Mouse (Mus musculus): ENCODE results near the gene Lpar2. TPM values are rescaled to one million over a fixed set of nuclear protein-coding genes. Genes with fewer than 3 reads are reported as not detected.

Lpar2 gene
- polyA plus RNA-seq, 1 experiment from 2014 or later: 0.12 TPM

DNA sequence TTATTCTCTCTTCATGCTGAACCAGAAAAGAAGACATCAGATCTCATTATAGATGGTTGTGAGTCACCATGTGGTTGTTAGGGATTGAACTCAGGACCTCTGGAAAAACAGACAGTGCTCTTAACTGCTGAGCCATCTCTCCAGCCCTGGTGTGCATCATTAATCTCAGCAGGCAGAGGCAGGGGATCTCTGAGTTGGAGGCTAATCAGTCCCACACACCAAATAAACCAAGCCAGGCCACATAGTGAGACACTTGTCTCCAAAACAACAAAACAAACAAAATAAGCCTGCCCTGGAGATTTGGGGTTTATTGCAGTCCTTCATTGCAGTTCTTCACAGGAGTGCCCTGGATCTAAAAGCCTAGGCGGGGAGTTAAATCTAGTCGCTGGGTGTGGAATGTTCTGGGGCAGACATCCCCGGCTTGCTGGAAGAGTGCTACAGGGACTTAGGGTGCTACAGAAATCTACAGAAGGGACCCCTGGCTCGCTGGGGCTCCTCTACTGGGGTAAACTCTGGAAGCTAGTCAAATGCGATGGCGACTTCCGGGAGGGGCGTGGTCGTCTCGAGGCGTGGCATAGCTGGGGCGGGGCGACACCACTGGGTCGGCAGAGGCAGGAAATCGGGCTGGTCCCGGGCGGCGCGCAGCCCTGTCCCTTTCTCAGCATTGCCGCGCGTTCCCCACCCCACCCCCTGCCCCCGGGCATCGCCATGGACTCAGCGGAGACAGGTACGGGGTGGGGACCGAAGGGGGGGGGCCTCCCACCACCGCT, 13.9 kb upstream of the Lpar2 start, which contains the start of gene Gmip:
TSS of gene Gmip (plus strand) at position 586 of the 770 bp plus-strand sequence.
- Histone ChIP-seq H3K36me3 (peaks cover 68% of the 10 kb centered on the region), H3K27me3 (replicated peaks) (no peaks in the 10 kb centered on the region), H3K9me3 (replicated peaks) (no peaks in the 10 kb centered on the region), H3K9ac (peak within 1 kb of the TSS; percentile 72), H3K27ac (peak within 1 kb of the TSS; percentile 17; the same call in 1 of the 2 replicates), H3K4me2 (peak within 1 kb of the TSS; percentile 98), H3K4me3 (peak within 1 kb of the TSS; percentile 65), H3K4me1 (peaks cover 23% of the 10 kb centered on the region)
- peak; percentile 73 for ATAC-seq
- 4% methylated on average over 28 of the region's 28 CpGs for WGBS (ENCODE audit: insufficient replicate concordance)

DNA sequence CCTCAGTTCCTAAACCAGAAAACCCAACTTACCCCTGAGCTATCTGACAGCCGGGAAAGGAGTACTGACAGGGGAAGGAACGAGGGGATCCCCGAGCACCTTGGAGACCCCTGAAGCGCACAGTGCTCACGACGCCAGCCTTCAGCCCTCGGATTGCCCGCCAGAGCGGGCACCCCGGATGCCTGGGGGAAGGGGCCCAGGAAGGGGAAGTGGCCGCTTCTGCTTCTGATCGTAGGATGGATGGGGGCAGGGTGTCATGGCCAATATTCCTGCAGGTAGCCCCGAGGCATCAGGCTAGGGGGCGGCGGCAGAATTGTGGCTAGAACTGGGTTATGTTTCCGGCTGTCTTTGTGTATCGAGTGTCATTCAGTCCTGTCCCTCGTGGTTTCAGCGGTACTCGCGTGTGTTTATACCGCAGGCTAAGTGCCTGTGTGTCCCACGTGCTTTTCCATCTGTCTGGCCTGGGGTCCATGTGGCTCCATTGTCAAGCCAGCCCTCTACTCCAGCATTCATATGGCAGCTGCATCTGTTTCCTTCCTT, 13.3 kb upstream of the Lpar2 start:
- Histone ChIP-seq H3K9me3 (replicated peaks) (no peaks in the 10 kb centered on the region), H3K4me2 (peak overlapping the region; percentile 98), H3K4me1 (peaks cover 23% of the 10 kb centered on the region), H3K27ac (peak overlapping the region; percentile 17; the same call in 1 of the 2 replicates), H3K9ac (peak overlapping the region; percentile 72), H3K4me3 (peak overlapping the region; percentile 65), H3K36me3 (peaks cover 68% of the 10 kb centered on the region), H3K27me3 (replicated peaks) (no peaks in the 10 kb centered on the region)
- WGBS (ENCODE audit: insufficient replicate concordance): under 1% methylated on average over 23 of the region's 23 CpGs
- peak; percentile 46 for ATAC-seq

- Histone ChIP-seq H3K27ac (no peak overlapping the region), H3K9ac (no peak overlapping the region), H3K27me3 (replicated peaks) (no peaks in the 10 kb centered on the region), H3K9me3 (replicated peaks) (no peaks in the 10 kb centered on the region), H3K4me2 (peak overlapping the region; percentile 98), H3K36me3 (peaks cover 70% of the 10 kb centered on the region), H3K4me1 (peaks cover 23% of the 10 kb centered on the region), H3K4me3 (no peak overlapping the region)
- ATAC-seq: no peak
- 40% methylated on average over 3 of the region's 3 CpGs for WGBS (ENCODE audit: insufficient replicate concordance)
Measured at GRCm38 (mm10) chr8:69809820-69810219, 12.4 kb upstream of the Lpar2 start.

DNA sequence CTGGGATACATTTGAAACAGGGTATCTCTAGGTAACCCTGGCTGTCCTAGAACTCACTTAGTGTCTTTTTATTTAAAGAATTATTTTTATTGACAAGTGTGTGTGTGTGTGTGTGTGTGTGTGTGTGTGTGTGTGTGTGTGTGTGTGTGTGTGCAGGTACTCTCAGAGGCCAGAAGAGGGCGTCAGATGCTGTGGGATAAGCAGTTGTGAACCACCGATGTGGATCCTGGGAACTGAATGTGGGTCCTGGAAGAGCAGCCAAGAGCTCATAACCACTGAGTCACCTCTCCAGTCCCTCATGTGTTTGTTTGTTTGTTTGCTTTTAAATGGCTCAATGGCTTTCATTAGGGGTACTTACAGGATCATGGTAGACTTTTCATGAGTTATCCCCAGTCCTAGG, 7.3 kb upstream of the Lpar2 start:
- ATAC-seq: no peak
- no peaks in the 10 kb centered on the region for H3K27me3 ChIP-seq (replicated peaks)

GRCm38 (mm10) chr8:69815396-69815795, 6.8 kb upstream of the Lpar2 start:
- H3K4me1 ChIP-seq: no peaks in the 10 kb centered on the region
- whole genome bisulfite sequencing (ENCODE audit: insufficient replicate concordance): 82% methylated on average over 4 of the region's 4 CpGs
- no peak overlapping the region for H3K4me2 ChIP-seq
- ATAC-seq: no peak
- H3K9me3 ChIP-seq (replicated peaks): no peaks in the 10 kb centered on the region
- H3K27ac ChIP-seq: no peak overlapping the region
- H3K36me3 ChIP-seq: peaks cover 67% of the 10 kb centered on the region
- no peak overlapping the region for H3K4me3 ChIP-seq
- 0 out of 2 replicates have a peak, but pooled peaks cover 2% of the 10 kb centered on the region for H3K27me3 ChIP-seq (replicated peaks)
- H3K9ac ChIP-seq: no peak overlapping the region

More for the DNA sequence above, 7.3 kb upstream of the Lpar2 start:
- Histone ChIP-seq H3K4me1 (peaks cover under 1% of the 10 kb centered on the region; the same call in 1 of the 2 replicates), H3K36me3 (peaks cover 72% of the 10 kb centered on the region), H3K9ac (no peak overlapping the region), H3K9me3 (replicated peaks) (no peaks in the 10 kb centered on the region), H3K27ac (no peak overlapping the region), H3K4me3 (no peak overlapping the region), H3K4me2 (no peak overlapping the region)
- WGBS (ENCODE audit: insufficient replicate concordance): 72% methylated on average over 2 of the region's 2 CpGs

- 73% methylated on average over 9 of the region's 9 CpGs for WGBS (ENCODE audit: insufficient replicate concordance)
- Histone ChIP-seq H3K27ac (no peak overlapping the region), H3K9me3 (replicated peaks) (no peaks in the 10 kb centered on the region)
Measured at GRCm38 (mm10) chr8:69820466-69820865, 1.8 kb upstream of the Lpar2 start.

DNA sequence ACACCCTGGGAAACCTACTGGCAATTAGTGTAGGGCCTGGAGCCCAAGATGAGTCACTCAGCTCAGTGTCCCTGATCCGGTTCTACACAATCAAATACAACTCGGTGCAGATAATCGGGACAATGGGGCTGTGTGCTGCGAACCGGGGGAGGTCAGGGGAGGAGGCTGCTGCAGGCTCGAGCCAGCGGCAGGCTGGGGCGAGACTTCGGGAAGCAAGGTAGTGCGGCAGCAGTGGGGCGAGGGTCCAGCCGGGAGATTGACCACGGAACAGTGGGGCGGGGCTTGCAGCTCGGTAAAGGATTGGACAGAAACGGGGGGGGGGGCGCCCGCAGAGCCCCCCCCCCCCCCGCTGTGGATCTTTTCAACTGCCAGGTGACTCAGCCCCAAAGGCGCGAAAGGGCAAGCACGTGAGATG, 251 bp upstream of the Lpar2 start:
- Histone ChIP-seq H3K9ac (peak overlapping the region; percentile 55), H3K4me3 (peak overlapping the region; percentile 58), H3K9me3 (replicated peaks) (no peaks in the 10 kb centered on the region), H3K27ac (no peak overlapping the region), H3K4me2 (peak overlapping the region; percentile 82), H3K27me3 (replicated peaks) (0 out of 2 replicates have a peak, but pooled peaks cover 4% of the 10 kb centered on the region), H3K4me1 (peaks cover 25% of the 10 kb centered on the region), H3K36me3 (peaks cover 30% of the 10 kb centered on the region)
- peak; percentile 15; the same call in 1 of the 2 replicates for ATAC-seq
- WGBS (ENCODE audit: insufficient replicate concordance): 0% methylated on average over 13 of the region's 22 CpGs

More at GRCm38 (mm10) chr8:69820466-69820865, 1.8 kb upstream of the Lpar2 start:
- H3K27me3 ChIP-seq (replicated peaks): 0 out of 2 replicates have a peak, but pooled peaks cover 4% of the 10 kb centered on the region
- H3K4me2 ChIP-seq: no peak overlapping the region
- ATAC-seq: no peak
- peaks cover 25% of the 10 kb centered on the region for H3K4me1 ChIP-seq
- H3K9ac ChIP-seq: no peak overlapping the region
- H3K4me3 ChIP-seq: no peak overlapping the region
- H3K36me3 ChIP-seq: peaks cover 35% of the 10 kb centered on the region

- H3K9ac ChIP-seq: no peak overlapping the region
- H3K27ac ChIP-seq: no peak overlapping the region
- H3K4me2 ChIP-seq: no peak overlapping the region
- H3K9me3 ChIP-seq (replicated peaks): no peaks in the 10 kb centered on the region
- ATAC-seq: no peak
- H3K27me3 ChIP-seq (replicated peaks): no peaks in the 10 kb centered on the region
- H3K36me3 ChIP-seq: peaks cover 18% of the 10 kb centered on the region; the same call in 1 of the 2 replicates
- H3K4me1 ChIP-seq: peaks cover 26% of the 10 kb centered on the region
- no peak overlapping the region for H3K4me3 ChIP-seq
- WGBS (ENCODE audit: insufficient replicate concordance): 87% methylated on average over 12 of the region's 12 CpGs
Measured at GRCm38 (mm10) chr8:69826371-69826770, 4.1 kb downstream of the Lpar2 start.

DNA sequence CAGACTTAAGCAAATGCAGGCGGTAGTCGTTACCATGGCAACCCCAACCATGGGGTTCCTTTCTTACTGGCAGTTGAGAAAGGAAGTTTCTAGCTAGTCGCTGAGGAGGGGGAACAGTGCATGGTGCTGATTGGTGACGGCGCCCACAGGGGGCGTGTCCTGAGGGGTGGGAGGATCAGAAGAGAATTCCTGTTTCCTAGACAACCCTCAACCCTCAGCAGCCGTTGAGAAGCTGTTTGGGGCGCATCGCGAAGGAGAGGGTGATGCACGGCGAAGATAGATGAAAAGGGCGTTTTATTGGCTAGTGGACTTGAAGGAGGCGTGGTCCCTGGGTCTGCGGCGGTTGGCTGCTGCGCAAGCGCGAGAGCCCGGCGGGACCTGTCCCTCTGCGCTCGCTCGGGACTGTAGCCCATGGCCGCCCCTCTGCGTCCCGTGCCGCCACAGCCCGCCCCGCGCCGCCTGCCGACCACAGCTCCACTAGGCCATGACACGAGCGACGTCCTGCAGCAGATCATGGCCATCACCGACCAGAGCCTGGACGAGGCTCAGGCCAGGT, 10.1 kb downstream of the Lpar2 start, which contains the start of gene Pbx4:
TSS of gene Pbx4 (plus strand) at position 194 of the 556 bp plus-strand sequence.
- Histone ChIP-seq H3K27ac (no peak within 1 kb of the TSS), H3K9me3 (replicated peaks) (no peaks in the 10 kb centered on the region), H3K4me3 (peak within 1 kb of the TSS; percentile 64), H3K36me3 (0 out of 2 replicates have a peak, but pooled peaks cover 3% of the 10 kb centered on the region), H3K9ac (peak within 1 kb of the TSS; percentile 67), H3K4me1 (peaks cover 24% of the 10 kb centered on the region), H3K27me3 (replicated peaks) (peaks cover 3% of the 10 kb centered on the region; the same call in 1 of the 2 replicates), H3K4me2 (peak within 1 kb of the TSS; percentile 90)
- WGBS (ENCODE audit: insufficient replicate concordance): 2% methylated on average over 38 of the region's 38 CpGs
- peak; percentile 93 for ATAC-seq

DNA sequence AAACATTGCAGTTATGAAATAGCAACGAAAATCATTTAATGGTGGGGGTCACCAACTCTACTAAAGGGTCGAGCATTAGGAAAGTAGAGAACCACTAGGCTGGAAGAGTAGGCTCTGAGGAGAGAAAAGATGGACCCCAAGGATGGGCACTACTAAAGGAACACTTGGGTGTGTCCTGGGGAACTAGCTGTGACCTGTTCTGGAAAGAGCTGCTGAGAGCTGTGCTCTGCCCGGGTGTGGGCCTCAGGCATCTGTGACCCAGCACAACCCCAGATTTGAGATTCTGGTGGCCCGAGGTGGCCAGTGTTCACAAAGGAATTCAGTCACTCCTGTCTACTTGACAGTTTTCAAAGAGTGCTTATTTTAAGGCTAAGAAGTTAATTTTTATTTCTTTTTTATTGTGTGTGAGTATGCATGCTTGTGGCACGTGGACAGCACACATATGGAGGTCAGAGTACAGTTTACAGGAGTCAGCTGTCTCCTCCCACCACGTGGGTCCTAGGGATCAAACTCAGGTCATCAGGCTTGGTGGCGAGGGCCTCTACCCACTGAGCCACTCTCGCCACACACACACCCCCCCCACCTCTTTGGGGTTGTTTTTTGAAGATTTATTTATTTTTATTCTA, 14.9 kb downstream of the Lpar2 start:
- 56% methylated on average over 8 of the region's 8 CpGs for WGBS (ENCODE audit: insufficient replicate concordance)
- Histone ChIP-seq H3K4me1 (peaks cover 15% of the 10 kb centered on the region), H3K9me3 (replicated peaks) (no peaks in the 10 kb centered on the region), H3K36me3 (no peaks in the 10 kb centered on the region), H3K4me2 (no peak overlapping the region), H3K27me3 (replicated peaks) (peaks cover 3% of the 10 kb centered on the region; the same call in 1 of the 2 replicates), H3K27ac (no peak overlapping the region), H3K4me3 (no peak overlapping the region), H3K9ac (no peak overlapping the region)
- ATAC-seq: no peak

- no peaks in the 10 kb centered on the region for H3K9me3 ChIP-seq (replicated peaks)
- H3K27ac ChIP-seq: no peak overlapping the region
- no peak for ATAC-seq
- no peak overlapping the region for H3K9ac ChIP-seq
- no peaks in the 10 kb centered on the region for H3K27me3 ChIP-seq (replicated peaks)
- H3K4me2 ChIP-seq: no peak overlapping the region
- no peaks in the 10 kb centered on the region for H3K36me3 ChIP-seq
- no peak overlapping the region for H3K4me3 ChIP-seq
- peaks cover 31% of the 10 kb centered on the region for H3K4me1 ChIP-seq
- 52% methylated on average over 3 of the region's 3 CpGs for WGBS (ENCODE audit: insufficient replicate concordance)
Measured at GRCm38 (mm10) chr8:69847167-69848065, 25.2 kb downstream of the Lpar2 start.
